Mouse (Mus musculus) left cerebral cortex, postnatal 36 days (tissue): ENCODE measurements around the gene Fkbp15. TPM values are rescaled to one million over a fixed set of nuclear protein-coding genes. Genes with fewer than 3 reads are reported as not detected.

ENCODE experiments used
- DNase-seq, 2 experiments: peaks; one replicate each; pipeline ENCODE4 v3.0.0; 2021 to 2022; ENCODE audit warnings: low spot score in 2 of 2, mixed read lengths in 1 of 2
- intact Hi-C: fragments of 180-260 bp; cut with DNase I; formaldehyde crosslinking; loops from one replicate; pipeline ENCODE4 v1.15.1; 2025
- total RNA-seq, 2 experiments: library from RNA; stranded (reverse); gene quantifications; 2 replicates each; pipeline ENCODE4 v1.2.3; 2021

The Fkbp15 gene
- total RNA-seq, 2 experiments from 2014 or later, result 34.5 to 38.9 TPM

DNA sequence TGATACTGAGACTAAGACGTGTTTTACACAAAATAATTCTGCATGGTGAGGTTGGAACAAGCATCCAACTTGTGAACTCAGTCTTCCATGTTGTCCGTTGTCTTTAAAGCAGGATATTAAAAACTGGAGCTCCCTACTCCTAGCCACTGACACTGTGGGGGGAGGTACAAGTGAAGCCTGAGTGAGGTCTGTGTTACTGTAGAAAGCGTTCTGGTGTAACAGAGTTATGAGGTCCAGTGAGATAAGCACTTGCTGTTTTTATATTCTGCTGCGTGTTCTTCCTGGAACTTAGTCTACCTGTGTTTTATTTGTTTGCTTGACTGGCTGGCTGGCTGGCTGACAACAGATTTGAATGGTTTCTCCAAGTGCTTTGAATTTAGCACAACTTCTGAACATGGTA, 14.0 kb upstream of the Fkbp15 start:
- intact Hi-C loops, result no loop called here
- no peak for DNase-seq

GRCm38 (mm10) chr4:62373668-62374067, 13.3 kb upstream of the Fkbp15 start:
- intact Hi-C loops, result no loop called here

GRCm38 (mm10) chr4:62372818-62373520, 12.6 kb upstream of the Fkbp15 start:
- DNase-seq, result no peak
- intact Hi-C loops, result no loop called here

More at GRCm38 (mm10) chr4:62373668-62374067, 13.3 kb upstream of the Fkbp15 start:
- no peak for DNase-seq

DNA sequence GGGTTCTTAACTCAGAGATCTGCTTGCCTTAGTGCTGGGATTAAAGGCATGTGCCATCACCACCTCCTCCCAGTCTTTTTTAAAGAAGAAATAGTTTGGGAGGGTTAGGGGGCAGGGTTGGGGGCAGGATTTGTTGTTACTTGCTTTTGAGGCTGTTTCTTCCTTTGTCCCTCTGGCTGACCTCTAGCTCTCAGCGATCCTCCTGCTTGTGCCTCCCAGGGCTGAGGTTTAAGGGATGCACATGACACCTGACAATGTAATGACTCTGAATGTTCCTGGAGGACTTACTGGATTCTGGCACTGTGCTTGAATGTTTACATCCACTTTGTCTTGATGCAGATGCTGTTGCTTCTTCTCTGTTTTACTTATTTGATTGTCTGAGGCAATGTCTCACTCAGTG, 12.1 kb upstream of the Fkbp15 start:
- DNase-seq, result no peak
- intact Hi-C loops, result no loop called here

DNA sequence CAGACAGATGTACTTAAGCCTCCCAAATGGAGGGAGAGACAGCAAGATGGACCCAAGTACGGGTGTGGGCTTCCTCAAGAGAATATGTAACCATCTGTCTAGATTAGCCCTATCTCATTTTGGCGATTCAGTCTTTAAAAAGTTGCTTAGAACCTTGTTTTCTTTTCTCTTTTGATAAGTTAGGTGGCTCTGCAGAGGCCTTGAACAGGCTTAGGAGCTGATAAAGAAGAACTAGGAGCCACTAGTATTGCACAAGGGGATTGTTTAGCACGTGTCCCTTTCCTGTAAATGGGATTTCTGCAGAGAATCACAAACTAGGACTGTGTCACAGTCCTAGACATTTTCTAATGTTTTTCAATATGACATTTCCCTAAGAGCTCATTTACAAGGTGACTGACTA, 8.7 kb upstream of the Fkbp15 start:
- DNase-seq, result no peak
- intact Hi-C loops, result no loop called here

DNA sequence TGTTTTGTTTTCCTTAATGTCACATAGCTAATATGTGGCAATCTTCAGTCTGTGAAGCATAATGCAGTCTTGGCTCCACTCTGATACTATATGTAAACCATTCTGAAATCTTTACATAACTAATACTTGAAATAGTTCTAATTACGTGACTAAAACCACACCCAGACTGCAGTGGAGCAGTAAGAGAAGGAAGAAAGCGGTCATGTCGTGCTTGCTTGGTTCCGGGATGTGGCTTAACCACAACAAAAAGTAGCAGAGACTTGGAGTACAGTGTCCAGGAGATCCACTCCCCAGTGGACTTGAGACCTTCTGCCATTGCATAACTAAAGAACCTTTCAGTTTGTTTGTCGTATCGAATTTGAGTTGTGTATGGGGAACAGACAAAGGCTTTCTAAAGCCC, 7.2 kb upstream of the Fkbp15 start:
- intact Hi-C loops, result no loop called here
- no peak for DNase-seq

- DNase-seq, result no peak
- intact Hi-C loops, result no loop called here
These were observed 5.9 kb upstream of the Fkbp15 start for GRCm38 (mm10) chr4:62366291-62366690.

DNA sequence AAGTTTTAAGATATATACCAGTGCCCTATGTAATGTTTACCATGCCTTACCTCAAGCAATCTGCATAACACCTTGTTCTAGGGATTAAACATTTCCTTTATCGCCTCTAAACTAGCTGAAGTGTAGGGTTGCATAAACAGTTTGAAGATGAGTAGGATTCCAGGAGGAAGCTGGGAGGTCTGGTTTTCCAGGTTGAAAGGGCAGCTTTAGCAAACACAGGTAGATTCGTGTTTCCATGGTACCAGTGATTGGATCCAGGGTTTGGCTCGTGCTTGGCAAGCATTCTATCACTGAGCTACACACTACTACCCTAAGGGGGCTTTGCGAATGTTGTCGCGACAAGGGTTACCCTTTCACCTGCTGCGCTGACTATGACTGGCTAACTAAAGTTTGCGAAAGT, 4.0 kb upstream of the Fkbp15 start:
- intact Hi-C loops, result no loop called here
- no peak for DNase-seq

DNA sequence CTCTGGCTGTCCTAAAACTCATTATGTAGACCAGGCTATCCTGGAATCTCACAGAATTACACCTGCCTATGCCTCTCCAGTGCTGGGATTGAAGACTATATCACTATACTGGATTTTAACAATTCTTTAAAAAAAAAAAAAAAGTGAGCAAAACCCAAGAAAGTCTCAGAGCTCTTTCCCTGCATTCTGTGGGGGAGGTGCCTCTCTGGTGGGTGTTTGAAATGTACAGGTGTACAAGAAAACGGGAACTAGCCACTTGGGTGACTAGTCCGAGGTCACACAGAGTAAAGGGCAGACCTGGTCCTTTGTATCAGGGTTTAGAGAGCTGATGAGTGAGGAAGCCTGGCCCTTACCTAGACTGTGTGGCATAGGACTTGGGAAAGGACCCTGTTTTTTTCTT, 2.1 kb upstream of the Fkbp15 start:
- no peak for DNase-seq
- intact Hi-C loops, result no loop called here

DNA sequence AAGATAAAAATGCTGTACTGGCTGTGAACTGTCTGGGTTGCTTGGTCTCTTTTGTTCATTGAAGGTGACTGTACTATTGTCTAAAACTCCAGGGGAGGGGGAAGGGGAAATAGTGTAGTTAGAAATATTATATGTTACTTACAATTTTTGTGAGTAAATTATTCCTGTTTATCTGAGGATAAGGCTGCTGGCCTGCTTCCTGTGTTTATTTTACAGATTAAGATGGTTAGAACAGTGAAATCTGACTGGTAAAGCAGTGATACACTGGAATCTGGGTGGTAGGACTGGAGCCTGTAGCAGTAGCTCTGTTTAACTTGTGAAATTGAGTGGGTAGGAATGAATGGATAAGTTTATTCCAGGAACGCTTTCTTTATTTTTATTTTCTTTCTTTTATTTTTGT, 1.6 kb upstream of the Fkbp15 start:
- intact Hi-C loops, result loop anchor here (2.0 kb wide), 1 partner anchor 47 kb away; the partner anchor contains the start of genes Cdc26 and Prpf4

GRCm38 (mm10) chr4:62361571-62361970, 1.2 kb upstream of the Fkbp15 start:
- intact Hi-C loops, result loop anchor here (2.0 kb wide), 1 partner anchor 47 kb away; the partner anchor contains the start of genes Cdc26 and Prpf4
- no peak for DNase-seq

More for the DNA sequence above, 1.6 kb upstream of the Fkbp15 start:
- DNase-seq, result no peak

- DNase-seq, result no peak
- intact Hi-C loops, result loop anchor here (2.0 kb wide), 1 partner anchor 48 kb away; the partner anchor contains the start of genes Cdc26 and Prpf4
These were observed 582 bp upstream of the Fkbp15 start for GRCm38 (mm10) chr4:62360805-62361455.

GRCm38 (mm10) chr4:62359256-62359775, 1.0 kb downstream of the Fkbp15 start:
- DNase-seq, result no peak
- intact Hi-C loops, result no loop called here

- intact Hi-C loops, result no loop called here
- DNase-seq, result no peak
These were observed 2.7 kb downstream of the Fkbp15 start for GRCm38 (mm10) chr4:62357631-62358148.

- DNase-seq, result no peak
- intact Hi-C loops, result no loop called here
These were observed 11.0 kb downstream of the Fkbp15 start for GRCm38 (mm10) chr4:62349371-62349770.

DNA sequence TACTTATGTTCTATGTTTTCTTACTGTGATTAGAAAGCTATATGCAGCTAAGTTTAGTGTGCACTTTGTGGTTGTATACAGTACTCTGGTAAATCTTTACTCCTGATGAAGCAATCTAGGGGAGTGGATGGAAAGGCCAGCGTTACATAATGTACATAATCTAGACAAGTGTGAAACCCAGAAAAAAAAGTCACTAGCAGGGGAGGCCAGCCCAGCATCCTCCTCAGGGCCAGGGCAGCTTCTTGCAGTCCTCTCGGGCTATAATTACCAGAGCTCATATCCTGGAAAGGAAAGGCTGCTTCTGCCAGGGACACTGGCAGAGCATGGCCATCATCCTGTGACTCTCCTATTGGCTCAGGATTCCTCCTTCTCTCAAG, 12.0 kb downstream of the Fkbp15 start:
- intact Hi-C loops, result no loop called here
- DNase-seq, result no peak

GRCm38 (mm10) chr4:62347605-62348328, 12.6 kb downstream of the Fkbp15 start:
- DNase-seq, result no peak
- intact Hi-C loops, result no loop called here

DNA sequence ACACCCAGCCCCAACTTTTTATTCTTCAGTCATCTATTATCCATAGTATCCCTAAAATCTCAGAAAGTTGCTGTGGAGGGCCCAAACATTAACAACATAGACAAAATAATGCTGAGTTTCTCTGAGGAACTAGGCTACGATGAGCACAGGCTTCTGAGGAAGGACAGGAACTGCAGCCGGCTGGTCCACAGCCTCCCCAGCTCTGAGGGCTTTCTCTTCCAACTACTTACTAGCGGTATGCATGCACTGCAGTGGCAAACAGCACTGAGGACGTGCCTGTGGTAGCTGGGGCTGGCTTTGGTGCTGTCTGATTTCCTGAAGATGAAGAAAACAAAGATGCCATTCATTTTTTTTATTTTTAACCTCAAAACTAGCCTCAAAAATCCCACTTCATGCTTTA, 14.5 kb downstream of the Fkbp15 start:
- intact Hi-C loops, result no loop called here
- DNase-seq, result no peak

- no peak for DNase-seq
- intact Hi-C loops, result no loop called here
These were observed 16.3 kb downstream of the Fkbp15 start for GRCm38 (mm10) chr4:62344000-62344399.

DNA sequence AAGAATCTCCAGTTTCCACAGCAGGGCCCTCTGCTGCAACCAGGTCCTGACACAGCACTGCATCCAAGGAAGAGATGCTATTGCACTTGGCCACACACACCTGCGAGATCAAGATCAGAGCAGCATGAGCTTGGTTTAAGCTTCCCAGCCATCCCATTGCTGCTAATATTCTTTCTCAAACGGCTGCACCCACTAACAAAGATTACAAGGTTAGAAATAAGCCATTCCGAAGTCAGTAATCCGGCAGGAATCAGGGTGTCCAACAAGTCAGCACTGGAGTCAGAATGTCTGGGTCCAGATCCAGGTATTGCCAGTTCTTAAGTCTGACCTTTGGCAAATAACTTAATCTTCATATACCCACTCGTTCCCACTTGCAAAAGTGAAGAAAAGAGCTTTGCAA, 21.8 kb downstream of the Fkbp15 start:
- intact Hi-C loops, result no loop called here
- DNase-seq, result no peak
